Mouse (Mus musculus): ENCODE data around the gene Trim24. TPM values are rescaled to one million over a fixed set of nuclear protein-coding genes. Genes with fewer than 3 reads are reported as not detected.
A peak's percentile ranks its signal among the peaks of the same experiment; 100 is the strongest.
"Not testable (repeated sequence)": the region's sequence is repeated elsewhere in the genome, so short reads cannot be mapped to it uniquely, and the experiment has no call there.

Trim24 gene
- 32.0 and 32.6 TPM in 2 replicates for polyA plus RNA-seq (2014; fragmentation: Nextera tagmentation; extraction: Ambion mirVana)

DNA sequence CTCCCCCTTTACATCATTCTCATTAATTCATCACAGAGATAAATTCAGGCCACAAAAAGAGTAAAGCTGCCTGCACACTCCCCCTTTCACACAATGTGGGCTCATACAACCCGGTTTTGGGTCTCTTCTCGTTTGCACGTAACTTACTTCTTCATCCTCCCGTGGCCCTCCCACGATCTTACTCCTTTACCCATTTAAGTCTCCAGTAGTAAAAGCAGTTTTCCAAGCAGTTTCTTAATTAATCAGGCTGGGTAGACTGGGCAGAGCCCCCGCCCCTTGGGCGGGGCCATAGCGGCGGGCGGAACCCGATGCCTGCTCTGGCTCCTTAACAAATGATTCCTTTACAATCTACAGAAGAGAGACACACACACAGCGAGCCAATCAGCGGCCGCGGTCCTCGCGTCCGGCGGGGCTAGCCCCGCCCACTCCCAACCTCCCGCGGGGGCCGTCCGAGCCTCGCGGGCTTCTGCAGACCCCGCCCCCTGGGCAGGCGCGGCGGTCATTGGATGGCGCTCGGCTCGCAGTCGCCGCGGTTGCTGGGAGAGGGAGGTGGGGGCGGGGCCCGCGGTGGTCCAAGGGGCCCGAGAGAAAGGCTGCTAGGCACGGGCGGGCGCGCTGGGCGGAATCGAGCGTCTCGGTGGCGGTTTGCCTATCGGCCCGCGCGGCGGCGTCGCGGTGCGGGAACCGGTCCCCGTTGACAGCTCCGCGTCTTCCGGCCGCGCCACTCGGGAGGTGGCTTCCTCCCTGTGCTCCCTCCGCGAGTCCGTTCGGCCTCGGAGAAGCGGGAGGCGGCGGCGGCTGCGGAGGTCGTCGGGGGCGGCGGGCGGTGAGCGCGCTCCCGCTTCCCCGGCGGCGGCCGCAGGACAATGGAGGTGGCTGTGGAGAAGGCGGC is at the start of gene Trim24:
Trim24 (plus strand) TSS at position 567 of the 892 bp plus-strand sequence.
- peak within 1 kb of the TSS; percentile 99 for H3K27ac ChIP-seq
- H3K4me1 ChIP-seq (replicated peaks; ENCODE audit: control insufficient read depth, insufficient read depth, low read length): no peaks in the 10 kb centered on the region
- peak within 1 kb of the TSS; percentile 51 for H3K4me2 ChIP-seq (replicated peaks)
- peak; percentile 98 for ATAC-seq (ENCODE audit: low FRiP score)
- DNase-seq (ENCODE audit: low spot score): peak; percentile 98
- peaks cover 6% of the 10 kb centered on the region for H3K36me3 ChIP-seq (replicated peaks; ENCODE audit: control insufficient read depth, insufficient read depth)
- no peaks in the 10 kb centered on the region for H3K27me3 ChIP-seq (ENCODE audit: control insufficient read depth, insufficient read depth, low read length)
- peak within 1 kb of the TSS; percentile 91 for H3K9ac ChIP-seq
- peak within 1 kb of the TSS; percentile 92 for H3K4me3 ChIP-seq (replicated peaks; ENCODE audit: low read length)
- WGBS: under 1% methylated on average over 84 of the region's 89 CpGs
- peaks cover 32% of the 10 kb centered on the region for H3K9me3 ChIP-seq (ENCODE audit: control insufficient read depth, low read length)

DNA sequence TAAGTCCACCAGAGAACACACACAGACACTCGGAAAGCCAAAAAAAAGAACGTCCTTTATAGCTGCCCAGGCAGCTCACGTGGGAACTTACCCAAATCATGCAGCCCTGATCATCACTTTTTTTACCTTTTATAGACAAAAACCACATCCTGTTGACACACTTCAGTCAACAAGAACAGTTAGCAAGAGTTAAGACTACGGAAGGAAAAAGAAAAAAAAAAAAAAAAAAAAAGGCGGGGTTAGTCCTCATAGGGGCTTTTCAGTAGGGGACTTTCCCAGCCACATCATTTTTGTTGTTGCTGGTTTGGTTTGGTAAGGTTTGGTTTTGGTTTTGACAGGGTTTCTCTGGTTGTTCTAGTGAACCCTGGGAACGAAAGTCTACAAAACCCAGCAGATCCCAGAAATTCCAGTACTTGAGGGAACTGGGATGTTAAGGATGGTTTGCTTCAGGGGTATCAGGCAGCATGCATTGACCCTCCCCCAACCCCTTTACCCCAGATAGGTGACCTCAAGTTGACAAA is 49.0 kb upstream of the Trim24 start:
- Histone ChIP-seq H3K4me2 (replicated peaks) (no peak overlapping the region), H3K36me3 (replicated peaks; ENCODE audit: control insufficient read depth, insufficient read depth) (no peaks in the 10 kb centered on the region), H3K9me3 (ENCODE audit: control insufficient read depth, low read length) (no peaks in the 10 kb centered on the region), H3K4me1 (replicated peaks; ENCODE audit: control insufficient read depth, insufficient read depth, low read length) (no peaks in the 10 kb centered on the region), H3K4me3 (replicated peaks; ENCODE audit: low read length) (no peak overlapping the region), H3K27ac (no peak overlapping the region), H3K27me3 (ENCODE audit: control insufficient read depth, insufficient read depth, low read length) (no peaks in the 10 kb centered on the region), H3K9ac (no peak overlapping the region)
- DNase-seq (ENCODE audit: low spot score): no peak
- ATAC-seq (ENCODE audit: low FRiP score): no peak
- WGBS: 90% methylated on average over 6 of the region's 6 CpGs

DNA sequence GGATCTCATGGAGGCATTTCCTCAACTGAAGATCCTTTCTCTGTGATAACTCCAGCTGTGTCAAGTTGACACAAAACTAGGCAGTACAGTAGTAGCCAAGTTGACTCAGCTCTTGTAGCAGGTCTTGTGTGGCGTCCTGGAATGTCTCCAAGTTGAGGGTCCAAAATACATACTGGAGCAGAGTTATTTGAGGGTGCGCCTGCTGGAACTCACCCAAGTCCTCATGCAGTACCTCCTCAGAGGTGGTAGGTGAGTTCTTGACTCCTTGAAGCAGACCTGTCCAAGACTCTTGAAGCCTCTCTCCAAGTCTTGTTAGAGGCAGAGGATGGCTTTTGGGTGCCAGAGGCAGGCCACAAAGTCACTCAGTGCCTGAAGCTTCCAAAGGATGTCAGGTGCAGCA is 48.2 kb upstream of the Trim24 start:
- DNase-seq (ENCODE audit: low spot score) (no peak), ATAC-seq (ENCODE audit: low FRiP score) (no peak)
- WGBS: 89% methylated on average over 2 of the region's 2 CpGs
- Histone ChIP-seq H3K4me3 (replicated peaks; ENCODE audit: low read length) (no peak overlapping the region), H3K9ac (no peak overlapping the region), H3K4me1 (replicated peaks; ENCODE audit: control insufficient read depth, insufficient read depth, low read length) (no peaks in the 10 kb centered on the region), H3K9me3 (ENCODE audit: control insufficient read depth, low read length) (no peaks in the 10 kb centered on the region), H3K36me3 (replicated peaks; ENCODE audit: control insufficient read depth, insufficient read depth) (no peaks in the 10 kb centered on the region), H3K4me2 (replicated peaks) (no peak overlapping the region), H3K27me3 (ENCODE audit: control insufficient read depth, insufficient read depth, low read length) (no peaks in the 10 kb centered on the region), H3K27ac (no peak overlapping the region)

- no peak for ATAC-seq (ENCODE audit: low FRiP score)
- no peaks in the 10 kb centered on the region for H3K36me3 ChIP-seq (replicated peaks; ENCODE audit: control insufficient read depth, insufficient read depth)
- no peaks in the 10 kb centered on the region for H3K4me1 ChIP-seq (replicated peaks; ENCODE audit: control insufficient read depth, insufficient read depth, low read length)
- H3K4me2 ChIP-seq (replicated peaks): no peak overlapping the region
- no peaks in the 10 kb centered on the region for H3K9me3 ChIP-seq (ENCODE audit: control insufficient read depth, low read length)
- WGBS: 82% methylated on average over 4 of the region's 4 CpGs
- DNase-seq (ENCODE audit: low spot score): no peak
- no peak overlapping the region for H3K9ac ChIP-seq
- H3K27me3 ChIP-seq (ENCODE audit: control insufficient read depth, insufficient read depth, low read length): no peaks in the 10 kb centered on the region
- no peak overlapping the region for H3K4me3 ChIP-seq (replicated peaks; ENCODE audit: low read length)
- H3K27ac ChIP-seq: no peak overlapping the region
These were observed 46.9 kb upstream of the Trim24 start for GRCm38 (mm10) chr6:37823731-37824130.

DNA sequence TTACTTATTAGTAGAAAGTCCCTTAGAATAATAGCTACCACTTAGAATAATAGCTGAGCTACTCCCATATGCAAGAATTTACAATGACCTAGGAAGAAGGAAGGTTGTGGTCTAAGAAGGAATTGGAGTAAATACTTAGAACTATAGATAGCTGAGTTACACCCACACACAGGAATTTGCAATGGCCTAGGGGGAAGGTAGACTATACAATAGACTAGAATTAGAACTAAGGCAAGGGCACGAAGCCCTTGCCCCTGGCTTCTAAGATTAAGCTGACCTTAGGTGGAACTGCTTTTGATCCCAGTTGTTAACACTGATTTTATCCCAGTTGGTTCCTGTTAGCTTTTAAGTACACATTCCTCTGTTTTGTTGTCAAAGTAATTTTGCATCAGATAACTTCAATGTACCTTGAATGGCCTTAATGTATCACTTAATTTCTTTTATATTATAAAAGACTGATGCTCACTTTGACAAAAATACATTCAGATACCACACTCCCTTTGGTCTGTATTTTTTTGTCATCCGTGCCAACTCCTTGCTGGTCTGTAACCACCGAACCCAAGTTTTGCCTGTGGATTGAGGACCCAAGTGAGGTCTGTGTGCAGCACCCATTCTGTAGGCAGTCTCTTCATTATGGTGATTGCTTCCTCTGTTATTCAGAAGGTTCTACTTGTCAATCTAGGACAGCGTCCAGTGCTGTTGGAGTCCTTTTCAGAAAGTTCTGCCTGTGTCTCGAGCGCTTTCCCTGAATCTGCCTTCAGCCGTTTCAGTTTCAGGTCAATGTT is 45.1 kb upstream of the Trim24 start:
- H3K36me3 ChIP-seq (replicated peaks; ENCODE audit: control insufficient read depth, insufficient read depth); ATAC-seq (ENCODE audit: low FRiP score); H3K4me1 ChIP-seq (replicated peaks; ENCODE audit: control insufficient read depth, insufficient read depth, low read length); H3K4me2 ChIP-seq (replicated peaks); H3K27ac ChIP-seq; H3K4me3 ChIP-seq (replicated peaks; ENCODE audit: low read length); H3K27me3 ChIP-seq (ENCODE audit: control insufficient read depth, insufficient read depth, low read length); H3K9me3 ChIP-seq (ENCODE audit: control insufficient read depth, low read length); H3K9ac ChIP-seq; DNase-seq (ENCODE audit: low spot score): not testable (repeated sequence)
- WGBS: 93% methylated on average over 7 of the region's 7 CpGs

DNA sequence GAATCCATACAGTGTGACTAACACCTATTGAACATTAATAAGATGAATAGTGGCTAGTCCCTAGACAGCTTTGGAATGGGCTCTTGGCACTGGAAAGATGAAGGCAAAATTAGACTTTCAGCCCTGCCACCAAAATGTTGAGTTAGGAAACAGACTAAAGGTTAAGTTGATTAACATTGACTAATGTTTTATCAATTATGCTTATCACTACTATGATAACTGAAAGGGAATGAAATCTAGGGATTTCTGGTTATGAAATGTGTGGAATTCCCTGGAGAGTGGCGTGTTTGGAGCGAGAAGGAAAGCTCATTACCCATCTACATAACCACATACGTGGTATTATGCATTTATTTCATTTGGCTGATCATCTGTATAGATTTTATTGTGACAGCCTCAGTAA is 41.7 kb upstream of the Trim24 start:
- Histone ChIP-seq H3K27me3 (ENCODE audit: control insufficient read depth, insufficient read depth, low read length) (no peaks in the 10 kb centered on the region), H3K27ac (no peak overlapping the region), H3K9me3 (ENCODE audit: control insufficient read depth, low read length) (0 out of 2 replicates have a peak, but pooled peaks cover 13% of the 10 kb centered on the region), H3K9ac (no peak overlapping the region), H3K4me2 (replicated peaks) (no peak overlapping the region), H3K4me3 (replicated peaks; ENCODE audit: low read length) (no peak overlapping the region), H3K4me1 (replicated peaks; ENCODE audit: control insufficient read depth, insufficient read depth, low read length) (no peaks in the 10 kb centered on the region), H3K36me3 (replicated peaks; ENCODE audit: control insufficient read depth, insufficient read depth) (no peaks in the 10 kb centered on the region)
- ATAC-seq (ENCODE audit: low FRiP score) (no peak), DNase-seq (ENCODE audit: low spot score) (no peak)
- 80% methylated on average over 3 of the region's 3 CpGs for WGBS

DNA sequence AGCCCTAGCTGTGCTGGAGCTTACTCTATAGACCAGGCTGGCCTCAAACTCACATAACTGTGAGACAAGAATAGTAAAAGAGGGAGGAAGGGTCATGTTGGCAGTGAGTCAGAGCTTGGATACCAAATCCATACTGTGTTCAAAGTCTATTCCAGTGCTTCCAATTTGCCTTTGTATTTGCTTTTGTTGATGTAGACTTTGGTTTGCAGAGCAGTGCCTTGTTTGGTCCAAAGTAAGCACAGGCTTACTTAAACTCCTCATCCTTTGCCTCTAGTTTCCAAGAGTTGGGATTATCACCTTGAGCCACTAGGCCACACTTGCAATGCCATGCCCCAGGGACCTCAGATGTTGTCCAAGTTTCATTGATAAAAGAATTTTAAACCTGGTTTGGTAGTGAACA is 41.0 kb upstream of the Trim24 start:
- no peak for ATAC-seq (ENCODE audit: low FRiP score)
- Histone ChIP-seq H3K36me3 (replicated peaks; ENCODE audit: control insufficient read depth, insufficient read depth) (no peaks in the 10 kb centered on the region), H3K4me3 (replicated peaks; ENCODE audit: low read length) (no peak overlapping the region), H3K4me1 (replicated peaks; ENCODE audit: control insufficient read depth, insufficient read depth, low read length) (no peaks in the 10 kb centered on the region), H3K4me2 (replicated peaks) (no peak overlapping the region), H3K27me3 (ENCODE audit: control insufficient read depth, insufficient read depth, low read length) (no peaks in the 10 kb centered on the region), H3K9ac (no peak overlapping the region), H3K9me3 (ENCODE audit: control insufficient read depth, low read length) (0 out of 2 replicates have a peak, but pooled peaks cover 13% of the 10 kb centered on the region), H3K27ac (no peak overlapping the region)
- DNase-seq (ENCODE audit: low spot score): no peak

DNA sequence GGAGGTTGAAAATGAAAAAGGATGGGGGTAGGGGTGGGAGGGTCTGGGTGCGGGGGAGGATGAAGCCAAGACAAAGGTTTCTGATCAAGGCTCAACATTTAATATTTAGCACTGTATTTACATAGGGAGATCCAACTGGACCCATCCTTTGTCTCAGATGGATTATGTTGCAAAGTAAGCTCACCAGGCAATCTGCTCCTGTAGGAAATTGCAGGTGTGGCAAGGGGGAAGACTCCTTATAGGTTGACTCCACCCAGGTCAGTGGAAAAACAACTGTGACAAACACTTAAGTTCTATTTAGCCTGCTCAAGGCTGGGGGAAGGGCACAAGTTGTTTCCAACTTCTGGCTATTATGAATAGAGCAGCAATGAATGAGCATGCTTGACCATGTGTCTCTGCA is 36.9 kb upstream of the Trim24 start:
- Histone ChIP-seq H3K36me3 (replicated peaks; ENCODE audit: control insufficient read depth, insufficient read depth) (no peaks in the 10 kb centered on the region), H3K4me3 (replicated peaks; ENCODE audit: low read length) (no peak overlapping the region), H3K9ac (no peak overlapping the region), H3K27me3 (ENCODE audit: control insufficient read depth, insufficient read depth, low read length) (no peaks in the 10 kb centered on the region), H3K4me2 (replicated peaks) (no peak overlapping the region), H3K27ac (no peak overlapping the region), H3K9me3 (ENCODE audit: control insufficient read depth, low read length) (0 out of 2 replicates have a peak, but pooled peaks cover 13% of the 10 kb centered on the region), H3K4me1 (replicated peaks; ENCODE audit: control insufficient read depth, insufficient read depth, low read length) (no peaks in the 10 kb centered on the region)
- 90% methylated on average over 1 of the region's 1 CpGs for WGBS
- DNase-seq (ENCODE audit: low spot score) (no peak), ATAC-seq (ENCODE audit: low FRiP score) (no peak)

GRCm38 (mm10) chr6:37836951-37837565 is 33.6 kb upstream of the Trim24 start:
- not testable (repeated sequence) for DNase-seq (ENCODE audit: low spot score); H3K9ac ChIP-seq; H3K36me3 ChIP-seq (replicated peaks; ENCODE audit: control insufficient read depth, insufficient read depth); H3K4me2 ChIP-seq (replicated peaks); ATAC-seq (ENCODE audit: low FRiP score); H3K4me3 ChIP-seq (replicated peaks; ENCODE audit: low read length); H3K27me3 ChIP-seq (ENCODE audit: control insufficient read depth, insufficient read depth, low read length); H3K4me1 ChIP-seq (replicated peaks; ENCODE audit: control insufficient read depth, insufficient read depth, low read length); H3K27ac ChIP-seq; H3K9me3 ChIP-seq (ENCODE audit: control insufficient read depth, low read length)
- 90% methylated on average over 2 of the region's 2 CpGs for WGBS
